Mouse (Mus musculus) layer of hippocampus, adult 2 months (tissue): ENCODE data around the gene Tmem164. TPM values are rescaled to one million over a fixed set of nuclear protein-coding genes. Genes with fewer than 3 reads are reported as not detected.

Source experiments
- DNase-seq, 2 experiments: peaks; one replicate each; pipeline ENCODE4 v3.0.0; 2022; ENCODE audit warnings: low spot score in 2 of 2
- H3K27ac ChIP-seq: fragments of 200-600 bp; 2 replicates; pipeline ENCODE4 v1.8.1; 2022
- H3K4me3 ChIP-seq: fragments of 200-600 bp; 2 replicates; pipeline ENCODE4 v1.8.1; 2022; ENCODE audit warnings: mild to moderate bottlenecking
- CTCF ChIP-seq: fragments of 200-600 bp; conservative IDR thresholded peaks from 2 replicates; pipeline ENCODE4 v1.8.1; 2022; ENCODE audit warnings: antibody characterized with exemption, mild to moderate bottlenecking, moderate library complexity
- microRNA-seq, 2 experiments: library from miRNA; unstranded; fragments of <30 nt; microRNA quantifications; one replicate each; pipeline ENCODE4 v1.2.0; 2021
- total RNA-seq, 2 experiments: library from RNA; stranded (reverse); gene quantifications; 2 replicates each; pipeline ENCODE4 v1.2.3; 2021

The Tmem164 gene
- total RNA-seq, 2 experiments from 2014 or later, result 17.4 to 18.6 TPM

DNA sequence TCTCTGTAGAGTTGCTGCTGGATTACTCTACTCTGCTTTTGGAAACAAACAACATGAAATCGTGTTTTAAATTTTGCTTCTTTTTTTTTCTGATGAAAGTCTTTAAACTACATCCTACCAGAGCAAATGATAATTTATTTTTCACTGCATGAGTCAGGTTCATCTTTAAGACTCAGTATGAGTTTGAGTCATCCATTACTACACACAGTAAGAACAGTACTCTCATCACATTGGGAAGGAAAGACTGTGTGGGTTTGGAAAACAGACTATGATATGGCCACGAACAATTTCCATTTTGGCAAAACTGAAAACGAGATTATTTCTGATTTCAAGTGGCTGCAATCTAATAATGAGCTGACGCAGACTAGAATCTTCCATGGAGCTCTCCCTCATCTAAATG lies 202.4 kb downstream of the Tmem164 start:
- TF ChIP-seq CTCF, result no peak
- DNase-seq, result no peak
- H3K27ac ChIP-seq, result no peak overlapping the region
- H3K4me3 ChIP-seq, result no peak overlapping the region

DNA sequence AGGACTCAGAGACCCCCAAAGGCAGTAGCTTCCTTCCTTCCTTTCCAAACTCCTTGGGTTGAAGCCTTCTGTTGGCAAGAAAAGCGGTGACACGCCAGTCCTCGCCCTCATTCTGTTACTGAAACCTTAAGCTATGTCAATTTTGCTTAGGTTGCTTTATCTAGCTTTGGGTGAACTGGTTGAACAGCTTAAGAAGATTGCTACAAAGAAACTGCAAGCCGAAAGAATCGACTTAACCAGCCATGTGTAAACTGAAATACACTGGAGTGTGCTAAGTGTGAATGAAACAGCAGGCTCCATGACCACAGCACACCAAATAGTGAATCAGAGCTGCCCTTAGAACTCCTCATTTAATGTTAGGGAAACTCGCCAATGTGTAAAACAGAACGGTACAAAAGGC lies 204.8 kb downstream of the Tmem164 start:
- TF ChIP-seq CTCF, result no peak
- Histone ChIP-seq H3K27ac (no peak overlapping the region), H3K4me3 (no peak overlapping the region)
- no peak for DNase-seq

Small RNA genes lying within 50 kb of the gene (microRNA-seq; reads per million reads assigned to microRNA genes)
- 7,686 to 9,418 reads per million in 2 experiments for gene Mir652
